Mouse (Mus musculus) hindlimb bud, embryonic 11.5 days (tissue): Measurements from ENCODE around the gene Foxa2.

ENCODE experiments used
- DNase-seq: peaks from one replicate; pipeline ENCODE4 v3.0.0-alpha.2; 2012; ENCODE audit warnings: low read depth, low spot score; ENCODE audit errors: extremely low spot score

The Foxa2 gene

DNA sequence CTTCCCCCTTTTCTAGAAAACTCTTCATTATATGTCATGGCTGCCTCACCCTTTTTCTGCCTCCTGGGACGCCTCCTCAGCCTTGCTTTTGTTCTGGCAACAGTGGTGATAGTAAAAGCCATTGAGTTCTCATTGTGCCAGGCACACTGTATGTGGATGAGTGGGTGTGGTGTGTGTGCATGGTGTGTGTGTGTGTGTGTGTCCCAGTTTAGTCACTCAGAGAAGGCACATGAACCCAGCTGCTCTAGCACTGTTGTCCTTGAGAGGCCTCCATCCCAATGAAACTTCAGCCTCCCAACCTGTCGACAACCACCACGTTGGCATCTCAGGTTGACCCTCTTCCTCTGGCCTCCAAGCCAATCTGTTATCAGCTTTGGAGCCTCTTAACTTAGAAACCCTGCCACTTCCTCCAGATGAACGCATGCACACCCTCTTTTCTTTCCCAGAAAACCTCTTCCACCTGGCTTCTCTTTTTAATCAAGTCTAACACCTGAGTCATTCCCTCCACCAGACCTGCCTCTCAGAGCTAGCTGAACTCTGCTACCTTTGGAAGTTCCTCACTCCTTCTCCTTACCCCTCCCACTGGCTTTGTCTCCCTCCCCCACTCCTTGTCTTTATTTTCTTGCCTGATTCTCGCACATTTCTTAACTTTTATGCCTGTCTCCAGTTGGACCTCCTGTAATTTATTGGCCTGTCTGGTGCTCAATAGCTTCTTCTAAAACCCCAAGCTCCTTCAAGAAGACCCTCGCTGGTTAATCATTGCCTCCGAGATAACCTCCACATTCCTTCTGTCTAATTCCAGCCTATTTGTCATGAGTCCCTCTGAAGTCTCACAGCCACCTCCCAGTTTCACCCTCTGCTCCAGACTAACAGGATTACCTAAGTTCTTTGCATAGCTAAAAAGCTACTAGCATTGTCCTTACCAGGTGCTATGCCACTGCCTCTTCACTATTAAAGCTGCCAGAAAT, 41.9 kb downstream of the Foxa2 start:
- no peak for DNase-seq

DNA sequence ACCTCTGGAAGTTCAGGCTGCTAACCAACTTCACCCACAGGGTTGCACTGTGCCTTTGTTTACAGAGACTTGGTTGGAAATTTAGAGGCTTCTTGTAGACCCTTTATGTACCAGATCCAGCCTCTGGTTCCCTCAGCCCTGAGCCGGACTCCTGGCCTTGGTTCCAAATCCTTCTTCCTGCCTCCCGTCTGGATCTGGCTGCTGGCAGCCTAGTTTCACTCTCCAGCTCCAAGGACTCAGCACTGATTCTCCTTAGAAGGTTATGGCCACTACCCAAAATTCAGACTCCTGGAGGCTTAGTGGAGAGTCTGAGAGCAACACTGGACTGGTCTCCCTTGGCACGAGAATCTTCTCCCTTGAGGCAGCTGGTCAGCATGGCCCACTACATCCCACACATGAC, 43.3 kb downstream of the Foxa2 start:
- no peak for DNase-seq

DNA sequence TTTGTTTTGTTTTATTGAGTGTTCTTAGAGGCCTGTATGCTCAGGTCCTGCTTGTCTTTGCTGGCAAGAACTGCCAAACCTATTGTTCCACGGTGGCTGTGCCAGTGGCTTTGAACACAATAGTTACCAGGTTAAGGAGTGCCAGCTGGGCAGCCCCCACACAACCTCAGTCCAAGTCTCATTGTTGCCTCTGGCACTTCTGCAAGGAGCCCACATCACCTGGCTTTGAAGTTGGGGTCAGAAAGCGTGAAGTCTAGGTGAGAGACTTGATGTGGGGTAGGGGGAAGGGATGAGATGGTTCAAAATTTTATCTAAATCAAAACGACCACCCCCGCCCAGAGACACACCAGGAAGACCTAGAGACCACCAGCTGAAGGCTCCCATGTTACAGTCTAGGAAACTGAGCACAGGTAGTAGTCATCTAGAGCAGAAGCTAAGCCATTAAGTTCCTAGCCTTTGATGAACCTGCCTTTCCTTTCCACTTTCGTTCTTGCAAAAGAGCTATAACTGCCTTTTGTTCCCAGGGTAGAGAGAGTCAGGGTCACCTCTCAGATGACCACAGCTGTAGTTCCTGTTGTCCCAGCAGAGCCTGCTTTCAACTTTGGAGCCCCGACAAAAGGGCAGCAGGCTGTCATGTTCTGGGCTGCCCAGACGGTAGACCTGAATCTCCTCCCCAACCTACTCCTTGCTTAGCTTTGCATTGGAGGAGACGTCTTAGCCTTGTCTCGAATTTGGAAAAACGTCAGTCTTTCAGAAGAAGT, 48.4 kb downstream of the Foxa2 start:
- no peak for DNase-seq

DNA sequence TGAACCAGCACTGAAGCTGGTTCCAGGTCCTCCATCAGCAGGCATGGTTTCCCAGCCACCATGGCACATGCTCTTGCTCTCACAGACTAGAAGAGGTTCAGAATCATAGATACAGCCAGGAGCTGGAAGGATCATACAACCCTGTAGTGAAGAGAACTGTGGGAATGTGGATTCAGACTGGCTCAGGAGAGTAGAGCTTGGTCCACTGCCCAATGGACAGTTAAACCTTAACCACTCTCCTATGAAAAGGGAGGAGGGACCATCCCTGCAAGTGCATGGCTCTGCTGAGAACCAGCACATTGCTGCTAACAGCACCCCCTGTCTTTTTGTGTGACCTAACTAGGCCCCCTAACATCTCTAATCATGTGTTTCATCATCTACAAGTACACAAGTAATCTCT, 50.0 kb downstream of the Foxa2 start:
- DNase-seq: no peak

DNA sequence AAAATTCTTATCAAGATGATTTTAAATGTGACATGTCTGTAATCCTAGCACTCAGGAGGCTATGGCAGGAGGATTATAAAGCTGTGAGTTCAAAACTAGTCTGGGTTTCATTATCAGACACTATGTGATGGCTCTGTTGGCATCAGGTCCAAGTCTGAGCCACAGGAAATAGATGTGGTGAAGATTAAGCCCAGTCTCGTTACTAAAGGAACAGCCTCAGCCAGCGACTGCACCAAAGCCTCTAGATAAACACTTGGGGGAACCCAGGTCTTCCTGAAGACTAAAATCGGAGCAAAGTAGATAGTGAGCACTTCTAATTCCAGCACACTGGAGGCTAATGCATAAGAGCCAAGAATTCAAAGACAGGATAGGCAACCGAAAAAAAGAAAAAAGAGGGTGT, 52.9 kb downstream of the Foxa2 start:
- no peak for DNase-seq

DNA sequence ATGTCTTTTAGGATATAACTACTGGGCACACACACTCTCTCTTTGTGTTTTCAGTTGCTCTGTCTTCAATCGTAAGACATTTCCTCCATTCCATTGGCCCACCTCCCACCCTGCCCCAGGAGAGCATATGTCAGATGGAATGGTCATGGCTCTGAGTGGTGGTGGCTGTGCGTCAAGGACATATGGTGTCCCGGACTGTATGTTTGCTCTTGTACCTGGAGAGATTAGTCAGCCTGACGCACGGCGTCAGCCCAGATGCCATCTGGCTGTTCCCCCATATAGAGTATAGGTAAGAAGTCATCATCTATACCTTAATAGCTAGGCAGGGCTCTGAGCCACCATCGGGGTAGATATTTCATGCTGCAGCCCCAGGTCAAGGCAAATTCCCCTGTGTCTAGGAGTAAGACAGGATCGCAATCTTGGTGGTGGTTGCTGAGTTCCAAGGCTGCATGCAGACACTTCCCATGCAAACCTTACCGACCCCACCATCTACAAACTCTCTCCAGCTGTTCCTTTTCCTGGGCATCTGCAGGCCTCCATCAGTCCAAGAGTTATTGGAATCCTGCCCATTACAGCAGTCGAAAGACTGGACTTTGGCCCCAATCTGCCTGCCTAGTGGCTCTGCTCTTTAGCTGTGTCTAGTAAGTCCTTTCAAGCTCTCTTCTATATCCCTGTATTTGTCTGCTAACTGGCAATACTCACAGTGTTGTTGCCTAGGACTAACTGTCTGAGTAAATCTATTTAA, 53.7 kb downstream of the Foxa2 start:
- DNase-seq: no peak
